Mouse (Mus musculus): ENCODE results near the gene Olfr1061.
A peak's percentile ranks its signal among the peaks of the same experiment; 100 is the strongest.
"Not testable (repeated sequence)": the region's sequence is repeated elsewhere in the genome, so short reads cannot be mapped to it uniquely, and the experiment has no call there.

Gene Olfr1061

DNA sequence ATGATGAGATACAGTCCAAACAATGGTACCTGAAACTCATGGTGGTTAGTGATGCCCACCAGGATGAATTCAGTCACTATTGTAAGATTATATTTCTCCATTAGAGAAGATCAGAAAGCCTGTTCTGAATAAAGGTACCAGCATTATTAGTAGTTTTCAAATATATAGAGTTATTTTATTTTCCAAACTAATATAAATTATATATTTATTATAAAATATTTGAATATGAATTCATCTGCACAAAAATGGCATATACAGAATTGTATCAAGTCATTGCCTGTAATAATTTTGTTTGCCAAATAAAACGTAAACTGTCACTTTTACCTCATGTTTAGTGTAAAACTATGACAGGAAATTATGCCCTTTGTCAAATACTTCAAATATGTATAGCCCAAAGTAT is at the start of gene Olfr1061:
Olfr1061 (minus strand) TSS at position 101 of the 400 bp plus-strand sequence.
- DNase-seq (ENCODE audit: extremely low read depth, low read depth): no peak

DNA sequence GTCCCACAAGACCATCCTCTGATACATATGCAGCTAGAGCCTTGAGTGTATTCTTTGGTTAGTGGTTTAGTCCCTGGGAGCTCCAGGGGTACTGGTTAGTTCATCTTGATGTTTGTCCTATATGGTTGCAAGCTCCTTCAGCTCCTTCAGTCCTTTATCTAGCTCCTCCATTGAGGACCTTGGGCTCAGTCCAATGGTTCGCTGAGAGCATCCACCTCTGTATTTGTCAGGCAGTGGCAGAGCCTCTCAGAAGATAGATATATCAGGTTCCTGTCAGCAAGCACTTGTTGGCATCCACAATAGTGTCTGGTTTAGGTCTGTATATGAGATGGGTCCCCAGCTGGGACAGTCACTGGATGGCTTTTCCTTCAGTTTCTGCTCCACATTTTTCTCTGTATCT is 46.6 kb upstream of the Olfr1061 start:
- DNase-seq (ENCODE audit: extremely low read depth, low read depth): peak; percentile 6

DNA sequence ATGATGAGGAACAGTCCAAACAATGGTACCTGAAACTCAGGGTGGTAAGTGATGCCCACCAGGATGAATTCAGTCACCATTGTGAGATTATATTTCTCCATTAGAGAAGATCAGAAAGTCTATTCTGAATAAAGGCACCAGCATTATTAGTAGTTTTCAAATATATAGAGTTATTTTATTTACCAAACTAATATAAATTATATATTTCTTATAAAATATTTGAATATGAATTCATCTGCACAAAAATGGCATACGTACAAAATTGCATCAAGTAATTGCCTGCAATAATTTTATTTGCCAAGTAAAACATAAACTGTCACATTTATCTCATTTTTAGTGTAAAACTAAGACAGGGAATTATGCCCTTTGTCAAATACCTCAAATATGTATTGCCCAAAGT is 42.3 kb upstream of the Olfr1061 start, which contains the start of gene Olfr1066:
Olfr1066 (minus strand) TSS at position 101 of the 400 bp plus-strand sequence.
- no peak for DNase-seq (ENCODE audit: extremely low read depth, low read depth)

DNA sequence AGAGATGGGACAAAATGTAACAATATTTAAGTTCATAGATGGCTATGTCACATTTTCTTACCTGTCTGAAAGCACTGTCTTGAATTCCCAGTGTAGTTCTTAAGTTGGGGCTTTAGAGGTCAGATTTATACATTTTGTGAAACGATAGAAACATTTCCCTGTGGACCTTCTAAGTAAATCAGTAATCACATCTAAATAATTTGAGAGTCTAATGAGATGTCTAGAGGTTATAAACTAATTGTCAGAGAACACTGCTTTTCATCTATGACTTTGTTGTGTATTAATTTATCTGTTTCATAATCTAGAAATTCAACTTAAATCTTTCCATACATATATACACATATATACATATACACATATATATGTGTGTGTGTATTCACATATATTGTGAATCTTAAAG is 36.6 kb upstream of the Olfr1061 start, which contains the start of gene Olfr1065:
Olfr1065 (minus strand) TSS at position 101 of the 400 bp plus-strand sequence.
- not testable (repeated sequence) for DNase-seq (ENCODE audit: extremely low read depth, low read depth)

DNA sequence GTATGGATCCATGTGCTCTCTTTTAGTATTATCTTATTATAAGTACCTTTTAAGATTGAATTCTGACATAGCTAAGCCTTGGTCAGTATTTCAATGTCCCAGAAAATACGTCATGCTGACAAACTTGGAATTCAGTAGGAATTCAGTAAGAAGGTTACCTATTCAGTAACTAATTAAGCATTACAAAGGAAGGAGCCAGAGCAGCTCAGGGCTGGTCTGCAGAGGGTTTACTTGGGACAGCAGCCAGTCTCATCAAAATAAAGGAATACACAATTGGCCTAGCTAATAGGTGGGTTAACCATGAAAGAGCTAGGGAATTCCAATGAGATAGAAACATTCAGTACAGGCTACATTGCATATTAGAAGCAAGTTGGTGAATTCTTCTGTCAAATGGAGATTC is 28.3 kb upstream of the Olfr1061 start:
- DNase-seq (ENCODE audit: extremely low read depth, low read depth): not testable (repeated sequence)

DNA sequence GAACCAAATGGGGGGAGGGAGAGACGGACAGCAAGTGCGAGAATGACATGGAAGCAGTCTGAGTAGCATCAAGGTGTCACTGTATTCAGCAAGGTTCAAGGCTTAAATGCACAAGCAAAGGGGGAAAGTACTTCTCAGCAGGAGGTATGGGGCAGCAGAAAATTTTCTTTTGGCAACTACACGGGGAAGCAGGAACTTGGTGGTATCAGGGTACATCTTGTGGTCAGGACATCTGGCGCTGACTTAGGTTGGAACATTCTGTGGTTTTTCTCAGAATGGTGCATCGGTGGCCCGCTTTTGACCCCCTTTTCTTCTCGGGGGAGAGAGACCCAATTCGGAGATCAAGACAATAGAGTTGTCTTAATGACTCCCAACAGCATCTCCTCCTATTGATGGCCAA is 14.7 kb upstream of the Olfr1061 start:
- DNase-seq (ENCODE audit: extremely low read depth, low read depth): peak; percentile 20

DNA sequence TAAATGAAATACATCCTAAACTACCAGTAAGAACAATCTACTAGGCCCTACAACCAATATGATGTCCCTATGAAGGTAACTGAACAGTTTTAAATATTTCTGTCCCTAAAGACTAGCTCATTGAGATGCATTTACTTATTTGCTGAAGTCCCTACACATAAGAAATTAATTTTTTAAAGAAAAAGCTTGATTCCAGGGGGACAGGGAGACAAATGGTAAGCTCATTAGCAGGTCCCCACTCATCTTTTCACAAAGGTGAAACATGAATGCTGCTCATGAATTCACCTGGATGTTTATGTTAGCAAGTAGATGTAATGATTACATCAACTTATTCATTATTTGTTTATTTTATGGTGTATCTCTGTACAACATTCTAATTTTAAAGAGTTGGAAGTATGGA is 12.8 kb upstream of the Olfr1061 start, which contains the start of gene Olfr1062:
Olfr1062 (minus strand) TSS at position 101 of the 400 bp plus-strand sequence.
- DNase-seq (ENCODE audit: extremely low read depth, low read depth): not testable (repeated sequence)

DNA sequence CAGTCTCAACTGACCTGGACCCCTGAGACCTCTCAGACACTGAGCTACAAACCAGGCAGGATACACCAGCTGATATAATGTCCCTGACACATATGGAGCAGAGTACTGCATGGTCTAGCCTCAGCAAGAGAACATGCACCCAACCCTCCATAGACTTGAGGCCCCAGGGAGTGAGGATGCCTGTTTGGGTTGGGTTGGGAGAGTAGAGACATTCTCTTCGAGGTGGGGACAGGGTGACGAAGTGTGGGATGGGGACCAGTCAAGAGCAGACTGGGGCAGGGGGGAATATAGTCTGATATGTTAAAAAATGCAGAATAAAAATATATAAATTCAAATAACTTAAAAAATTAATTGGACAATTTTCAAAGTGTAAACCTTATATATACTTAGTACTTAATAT is 18.7 kb downstream of the Olfr1061 start:
- DNase-seq (ENCODE audit: extremely low read depth, low read depth): no peak

DNA sequence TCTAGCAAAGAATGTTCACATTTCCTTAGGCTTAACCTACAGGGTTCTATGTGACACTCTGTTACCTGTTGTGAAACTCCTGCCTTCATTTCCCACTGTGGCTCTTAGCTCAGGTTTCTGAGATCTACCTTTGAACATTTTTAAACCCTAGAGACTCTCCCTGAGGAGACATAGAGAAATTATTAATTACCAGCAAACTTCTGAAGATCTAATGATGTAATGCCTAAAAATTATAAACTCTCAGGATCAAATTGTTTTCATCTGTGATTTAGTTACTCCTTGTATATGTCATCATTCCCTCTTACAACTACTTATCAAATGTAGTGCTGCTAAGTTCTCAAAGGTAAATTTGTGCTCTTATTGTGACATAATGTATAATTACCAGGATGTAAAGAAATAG is 25.4 kb downstream of the Olfr1061 start, which contains the start of gene Olfr1058:
Olfr1058 (minus strand) TSS at position 101 of the 400 bp plus-strand sequence.
- DNase-seq (ENCODE audit: extremely low read depth, low read depth): not testable (repeated sequence)

DNA sequence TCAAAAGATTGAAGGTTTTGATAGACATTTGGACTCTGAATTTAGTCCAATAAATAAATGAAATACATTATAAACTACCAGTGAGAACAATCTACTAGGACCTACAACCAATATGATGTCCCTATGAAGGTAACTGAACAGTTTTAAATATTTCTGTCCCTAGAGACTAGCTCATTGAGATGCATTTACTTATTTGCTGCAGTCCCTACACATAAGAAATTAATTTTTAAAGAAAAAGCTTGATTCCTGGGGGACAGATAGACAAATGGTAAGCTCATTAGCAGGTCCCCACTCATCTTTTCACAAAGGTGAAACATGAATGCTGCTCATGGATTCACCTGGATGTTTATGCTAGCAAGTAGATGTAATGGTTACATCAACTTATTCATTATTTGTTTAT is 35.6 kb downstream of the Olfr1061 start, which contains the start of gene Olfr1057:
Olfr1057 (minus strand) TSS at position 101 of the 400 bp plus-strand sequence.
- no peak for DNase-seq (ENCODE audit: extremely low read depth, low read depth)

DNA sequence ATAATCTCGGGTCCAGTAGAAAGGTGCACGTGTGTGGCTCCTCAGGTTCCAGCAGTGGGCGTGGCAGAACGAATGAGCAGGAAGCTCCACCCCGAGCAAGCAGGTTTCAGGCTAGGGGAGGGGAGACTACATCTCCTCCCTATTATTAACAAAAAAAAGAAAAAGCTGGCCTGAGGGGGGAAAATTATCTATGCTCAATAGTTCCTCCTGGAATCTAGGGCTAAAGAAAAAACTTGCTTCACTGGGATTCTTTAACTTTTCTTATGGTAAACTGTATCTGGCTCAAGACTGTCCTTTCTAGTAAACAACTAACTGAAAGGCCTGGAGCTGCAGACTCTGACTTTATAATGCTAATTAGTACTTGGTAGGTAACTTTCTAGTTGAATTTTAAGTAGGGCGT is 47.5 kb downstream of the Olfr1061 start:
- not testable (repeated sequence) for DNase-seq (ENCODE audit: extremely low read depth, low read depth)
